Mouse (Mus musculus): ENCODE data around the gene Zfp553.

DNA sequence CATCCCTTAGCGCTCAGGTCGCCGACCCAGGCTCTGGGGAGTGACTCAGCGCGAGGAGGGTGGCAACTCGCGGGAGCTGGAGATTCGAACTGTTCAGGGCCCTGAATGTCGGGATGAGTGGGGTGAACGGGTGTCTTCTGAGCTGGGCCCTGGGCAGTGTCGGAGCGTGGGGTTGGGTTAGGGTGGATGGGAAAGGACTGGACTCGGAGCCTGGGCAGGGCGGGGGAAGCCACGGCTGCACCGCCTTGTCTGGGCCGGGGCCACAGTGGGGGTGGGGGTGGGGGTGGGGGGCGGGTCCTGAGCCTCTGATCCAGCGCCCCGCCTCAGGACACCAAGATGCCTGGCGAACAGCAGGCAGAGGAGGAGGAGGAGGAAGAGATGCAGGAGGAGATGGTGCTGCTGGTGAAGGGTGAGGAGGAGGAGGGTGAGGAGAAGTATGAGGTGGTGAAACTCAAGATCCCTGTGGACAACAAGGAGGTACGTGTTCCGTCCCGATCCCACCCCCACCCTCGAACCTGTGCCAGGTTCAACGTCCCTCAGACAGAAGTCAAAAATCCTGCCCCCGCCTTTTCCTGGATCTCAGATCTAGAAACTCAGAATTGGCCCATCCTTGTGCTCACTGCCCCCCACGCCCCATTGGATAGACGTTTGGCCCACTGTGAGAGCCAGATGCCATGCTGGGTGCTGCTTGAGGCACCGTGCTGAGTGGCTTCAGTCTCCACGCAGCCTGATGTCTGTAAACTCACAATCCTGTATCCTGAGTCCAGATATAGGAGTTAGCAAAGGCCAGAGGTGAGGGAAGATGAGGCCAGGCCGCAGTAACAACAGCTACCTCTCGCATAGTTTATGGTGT is 12.0 kb downstream of the Zfp553 start:
- TF ChIP-seq POLR2A (IDR thresholded peaks at IDR 0.05; ENCODE audit: extremely low read depth, insufficient read depth, low read length) (no peak), CTCF (IDR thresholded peaks at IDR 0.05; ENCODE audit: low read depth, low read length) (no peak)

Measured in liver, adult 2 months (tissue).